Mouse (Mus musculus): Measurements from ENCODE around the gene Fga. TPM values are rescaled to one million over a fixed set of nuclear protein-coding genes. Genes with fewer than 3 reads are reported as not detected.

The Fga gene
- total and polyA plus RNA-seq, 3 experiments = not detected

DNA sequence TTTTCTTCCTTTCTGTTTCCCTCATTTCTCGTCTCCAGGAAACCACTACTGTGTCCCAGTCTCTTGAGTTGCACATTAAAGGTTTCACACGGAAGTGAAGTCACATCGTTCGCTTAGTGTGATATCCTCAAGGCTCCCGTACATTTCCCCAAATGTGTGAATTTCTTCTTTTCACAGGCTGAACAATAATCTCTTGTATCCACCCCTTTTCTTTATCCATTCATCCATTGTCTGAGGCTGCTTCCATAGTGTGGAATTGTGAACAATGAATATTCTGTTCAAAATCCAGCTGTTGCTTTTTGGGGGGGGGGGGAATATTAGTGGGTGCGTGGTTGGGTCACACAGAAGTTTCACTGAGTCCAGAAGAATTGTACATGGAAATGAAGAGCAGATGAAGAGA lies 840 bp upstream of the Fga start:
- H3K36me3 ChIP-seq (ENCODE audit: control insufficient read depth in 1 of 2, insufficient read depth in 2 of 2, low read length in 2 of 2) = no peaks in the 10 kb centered on the region
- DNase-seq (ENCODE audit: low read depth, low spot score) = no peak
- H3K4me3 ChIP-seq (ENCODE audit: control insufficient read depth in 1 of 2, insufficient read depth in 1 of 2, low read depth in 2 of 2, low read length in 2 of 2) = no peak overlapping the region
- H3K27ac ChIP-seq (ENCODE audit: control insufficient read depth, low read depth, low read length) = no peak overlapping the region
- no peak for TF ChIP-seq MAFK (IDR thresholded peaks at IDR 0.05; ENCODE audit: borderline replicate concordance, low read depth, low read length)
- TF ChIP-seq ZMIZ1 (IDR thresholded peaks at IDR 0.05; ENCODE audit: low read depth, low read length) = no peak
- TF ChIP-seq RCOR1 (IDR thresholded peaks at IDR 0.05; ENCODE audit: low read depth, low read length) = no peak
- no peak for TF ChIP-seq SMC3 (IDR thresholded peaks at IDR 0.05; ENCODE audit: low read depth, low read length)
- no peak for TF ChIP-seq BHLHE40 (IDR thresholded peaks at IDR 0.05; ENCODE audit: borderline replicate concordance, low read depth, low read length)
- TF ChIP-seq ZNF384 (IDR thresholded peaks at IDR 0.05; ENCODE audit: low read depth, low read length) = no peak
- TF ChIP-seq POLR2AphosphoS5 (IDR thresholded peaks at IDR 0.05; ENCODE audit: borderline replicate concordance, low read depth, low read length) = no peak
- no peak for TF ChIP-seq ZKSCAN1 (IDR thresholded peaks at IDR 0.05; ENCODE audit: low read depth, low read length)
- TF ChIP-seq CTCF (IDR thresholded peaks at IDR 0.05 in 2 of 3, conservative IDR thresholded peaks at IDR 0.05 in 1 of 3; ENCODE audit: control insufficient read depth in 1 of 3, insufficient read depth in 1 of 3, low read depth in 2 of 3, low read length in 3 of 3, poor library complexity in 1 of 3, severe bottlenecking in 1 of 3) = no peak
- no peak for TF ChIP-seq TAL1 (IDR thresholded peaks at IDR 0.05; ENCODE audit: low read length)
- TF ChIP-seq EP300 (IDR thresholded peaks at IDR 0.05; ENCODE audit: low read depth in 1 of 2, low read length in 2 of 2) = no peak
- no peak for TF ChIP-seq HCFC1 (IDR thresholded peaks at IDR 0.05; ENCODE audit: low read depth, low read length)
- TF ChIP-seq GATA1 (IDR thresholded peaks at IDR 0.05; ENCODE audit: low read depth, low read length) = no peak
- no peak for TF ChIP-seq USF1 (IDR thresholded peaks at IDR 0.05; ENCODE audit: low read depth, low read length)
- no peak for TF ChIP-seq USF2 (IDR thresholded peaks at IDR 0.05; ENCODE audit: borderline replicate concordance in 1 of 2, insufficient read depth in 1 of 2, low read depth in 1 of 2, low read length in 2 of 2)
- no peak for TF ChIP-seq POLR2A (IDR thresholded peaks at IDR 0.05; ENCODE audit: control insufficient read depth in 1 of 2, insufficient read depth in 1 of 2, low read depth in 1 of 2, low read length in 2 of 2, poor library complexity in 1 of 2)
- TF ChIP-seq RAD21 (IDR thresholded peaks at IDR 0.05; ENCODE audit: low read depth, low read length) = no peak
- H3K79me2 ChIP-seq (ENCODE audit: control insufficient read depth, insufficient read depth, low read length, poor library complexity) = no peaks in the 10 kb centered on the region
- no peaks in the 10 kb centered on the region for H3K4me1 ChIP-seq (ENCODE audit: control insufficient read depth in 1 of 2, insufficient read depth in 2 of 2, low read length in 2 of 2)
- H3K9ac ChIP-seq (ENCODE audit: control insufficient read depth, low read depth, low read length, poor library complexity, severe bottlenecking) = no peak overlapping the region
- no peaks in the 10 kb centered on the region for H3K27me3 ChIP-seq (ENCODE audit: control insufficient read depth in 1 of 2, insufficient read depth in 2 of 2, low read length in 2 of 2)
- no peaks in the 10 kb centered on the region for H3K9me3 ChIP-seq (replicated peaks; ENCODE audit: insufficient read depth, low read length)

DNA sequence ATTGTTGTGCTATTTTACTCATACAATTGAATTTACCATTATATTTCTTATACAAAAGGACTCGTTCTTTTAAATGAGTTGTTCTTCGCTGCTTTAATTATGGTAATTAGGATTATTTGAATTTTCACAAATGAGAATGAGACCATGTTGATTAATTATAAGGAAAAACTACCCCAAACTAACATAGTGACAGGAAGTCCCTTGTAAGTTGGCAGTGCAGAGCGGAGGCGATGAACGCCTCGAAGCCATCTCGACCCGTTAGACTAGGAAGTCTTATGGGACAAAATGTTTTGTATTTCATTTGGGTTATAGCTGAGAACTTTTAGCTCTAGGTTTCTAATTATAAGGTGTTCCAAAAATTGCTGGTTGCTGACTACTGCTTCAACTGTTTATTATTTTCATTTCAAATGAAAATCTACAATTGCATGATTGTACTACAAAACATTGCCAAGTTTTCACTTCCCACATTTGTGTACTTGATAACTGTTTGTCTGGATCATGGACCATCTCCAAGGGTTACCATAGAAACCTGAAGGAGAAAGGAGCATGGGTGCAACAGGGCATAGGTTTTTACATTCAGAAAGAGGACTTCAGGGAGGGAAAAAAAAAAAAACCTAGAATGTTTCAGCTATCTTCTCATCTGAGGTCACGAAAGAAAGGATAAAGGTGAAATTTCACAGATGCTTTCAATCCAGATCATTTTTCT lies 1.8 kb downstream of the Fga start:
- Histone ChIP-seq H3K79me2 (ENCODE audit: control insufficient read depth, insufficient read depth, low read length, poor library complexity) (no peaks in the 10 kb centered on the region), H3K4me3 (ENCODE audit: control insufficient read depth in 1 of 2, insufficient read depth in 1 of 2, low read depth in 2 of 2, low read length in 2 of 2) (no peak overlapping the region), H3K36me3 (ENCODE audit: control insufficient read depth in 1 of 2, insufficient read depth in 2 of 2, low read length in 2 of 2) (no peaks in the 10 kb centered on the region), H3K9ac (ENCODE audit: control insufficient read depth, low read depth, low read length, poor library complexity, severe bottlenecking) (no peak overlapping the region), H3K4me1 (ENCODE audit: control insufficient read depth in 1 of 2, insufficient read depth in 2 of 2, low read length in 2 of 2) (no peaks in the 10 kb centered on the region), H3K9me3 (replicated peaks; ENCODE audit: insufficient read depth, low read length) (no peaks in the 10 kb centered on the region), H3K27ac (ENCODE audit: control insufficient read depth, low read depth, low read length) (no peak overlapping the region), H3K27me3 (ENCODE audit: control insufficient read depth in 1 of 2, insufficient read depth in 2 of 2, low read length in 2 of 2) (no peaks in the 10 kb centered on the region)
- TF ChIP-seq EP300 (IDR thresholded peaks at IDR 0.05; ENCODE audit: low read depth in 1 of 2, low read length in 2 of 2) (no peak), GABPA (IDR thresholded peaks at IDR 0.05; ENCODE audit: low read depth, low read length) (no peak), POLR2AphosphoS2 (IDR thresholded peaks at IDR 0.05; ENCODE audit: low read length) (no peak), ELF1 (IDR thresholded peaks at IDR 0.05; ENCODE audit: low read depth, low read length) (no peak), USF1 (IDR thresholded peaks at IDR 0.05; ENCODE audit: low read depth, low read length) (no peak), ETS1 (IDR thresholded peaks at IDR 0.05; ENCODE audit: low read depth, low read length) (no peak), ZC3H11A (IDR thresholded peaks at IDR 0.05; ENCODE audit: low read depth, low read length) (no peak), KAT2A (conservative IDR thresholded peaks at IDR 0.05; ENCODE audit: low read depth, low read length) (no peak), NELFE (IDR thresholded peaks at IDR 0.05; ENCODE audit: low read depth, low read length) (no peak), RAD21 (IDR thresholded peaks at IDR 0.05; ENCODE audit: low read depth, low read length) (no peak), UBTF (IDR thresholded peaks at IDR 0.05; ENCODE audit: borderline replicate concordance, insufficient read depth, low read depth, low read length) (no peak), MAFK (IDR thresholded peaks at IDR 0.05; ENCODE audit: borderline replicate concordance, low read depth, low read length) (no peak), ZNF384 (IDR thresholded peaks at IDR 0.05; ENCODE audit: low read depth, low read length) (no peak), POLR2A (IDR thresholded peaks at IDR 0.05; ENCODE audit: control insufficient read depth in 1 of 2, insufficient read depth in 1 of 2, low read depth in 1 of 2, low read length in 2 of 2, poor library complexity in 1 of 2) (no peak), NRF1 (IDR thresholded peaks at IDR 0.05; ENCODE audit: insufficient read depth, low read depth, low read length, poor library complexity, severe bottlenecking) (no peak), ZKSCAN1 (IDR thresholded peaks at IDR 0.05; ENCODE audit: low read depth, low read length) (no peak), E2F4 (IDR thresholded peaks at IDR 0.05; ENCODE audit: borderline replicate concordance, low read depth, low read length) (no peak), ZMIZ1 (IDR thresholded peaks at IDR 0.05; ENCODE audit: low read depth, low read length) (no peak), CHD1 (IDR thresholded peaks at IDR 0.05; ENCODE audit: low read depth, low read length) (no peak), MXI1 (IDR thresholded peaks at IDR 0.05; ENCODE audit: low read depth, low read length) (no peak)
- no peak for DNase-seq (ENCODE audit: low read depth, low spot score)

Data from MEL (cell line).